Mouse (Mus musculus): ENCODE data around the gene Slc9a3r2. TPM values are rescaled to one million over a fixed set of nuclear protein-coding genes. Genes with fewer than 3 reads are reported as not detected.
"Not testable (repeated sequence)": the region's sequence is repeated elsewhere in the genome, so short reads cannot be mapped to it uniquely, and the experiment has no call there.

The Slc9a3r2 gene
- total RNA-seq, 2 experiments from 2014 or later = 0.45 to 1.8 TPM

GRCm38 (mm10) chr17:24669214-24669544 is 19.1 kb upstream of the Slc9a3r2 start:
- ATAC-seq (replicated peaks; ENCODE audit: poor library complexity, severe bottlenecking) = not testable (repeated sequence)

- ATAC-seq (replicated peaks; ENCODE audit: poor library complexity, severe bottlenecking) = peak; percentile 41
Observed at GRCm38 (mm10) chr17:24667416-24667815, 17.3 kb upstream of the Slc9a3r2 start.

- ATAC-seq (replicated peaks; ENCODE audit: poor library complexity, severe bottlenecking) = not testable (repeated sequence)
Observed at GRCm38 (mm10) chr17:24667011-24667410, 16.9 kb upstream of the Slc9a3r2 start.

GRCm38 (mm10) chr17:24658017-24658758 is 8.1 kb upstream of the Slc9a3r2 start, which contains the start of gene Npw:
TSS of gene Npw (minus strand) at chr17:24658457.
- peak; percentile 70 for ATAC-seq (replicated peaks; ENCODE audit: poor library complexity, severe bottlenecking)

GRCm38 (mm10) chr17:24654969-24655368 is 4.8 kb upstream of the Slc9a3r2 start:
- no peak for ATAC-seq (replicated peaks; ENCODE audit: poor library complexity, severe bottlenecking)

GRCm38 (mm10) chr17:24653967-24654710 is 4.0 kb upstream of the Slc9a3r2 start:
- peak; percentile 71 for ATAC-seq (replicated peaks; ENCODE audit: poor library complexity, severe bottlenecking)

- ATAC-seq (replicated peaks; ENCODE audit: poor library complexity, severe bottlenecking) = 0 out of 2 replicates have a peak, but pooled peaks have one; percentile 8
Observed at GRCm38 (mm10) chr17:24651835-24652234, 1.7 kb upstream of the Slc9a3r2 start.

- ATAC-seq (replicated peaks; ENCODE audit: poor library complexity, severe bottlenecking) = no peak
Observed at GRCm38 (mm10) chr17:24650766-24651165, 639 bp upstream of the Slc9a3r2 start.

- peak; percentile 30; the same call in 1 of the 2 replicates for ATAC-seq (replicated peaks; ENCODE audit: poor library complexity, severe bottlenecking)
Observed at GRCm38 (mm10) chr17:24649581-24650069, 502 bp downstream of the Slc9a3r2 start.

- ATAC-seq (replicated peaks; ENCODE audit: poor library complexity, severe bottlenecking) = no peak
Observed at GRCm38 (mm10) chr17:24648731-24649377, 1.3 kb downstream of the Slc9a3r2 start.

- no peak for ATAC-seq (replicated peaks; ENCODE audit: poor library complexity, severe bottlenecking)
Observed at GRCm38 (mm10) chr17:24647493-24647892, 2.6 kb downstream of the Slc9a3r2 start.

GRCm38 (mm10) chr17:24646381-24646780 is 3.7 kb downstream of the Slc9a3r2 start:
- no peak for ATAC-seq (replicated peaks; ENCODE audit: poor library complexity, severe bottlenecking)

- no peak for ATAC-seq (replicated peaks; ENCODE audit: poor library complexity, severe bottlenecking)
Observed at GRCm38 (mm10) chr17:24645916-24646315, 4.2 kb downstream of the Slc9a3r2 start.

GRCm38 (mm10) chr17:24644875-24645721 is 5.0 kb downstream of the Slc9a3r2 start:
- ATAC-seq (replicated peaks; ENCODE audit: poor library complexity, severe bottlenecking) = no peak

- no peak for ATAC-seq (replicated peaks; ENCODE audit: poor library complexity, severe bottlenecking)
Observed at GRCm38 (mm10) chr17:24644030-24644715, 6.0 kb downstream of the Slc9a3r2 start.

- ATAC-seq (replicated peaks; ENCODE audit: poor library complexity, severe bottlenecking) = no peak
Observed at GRCm38 (mm10) chr17:24642791-24643343, 7.3 kb downstream of the Slc9a3r2 start.

- no peak for ATAC-seq (replicated peaks; ENCODE audit: poor library complexity, severe bottlenecking)
Observed at GRCm38 (mm10) chr17:24641944-24642343, 8.2 kb downstream of the Slc9a3r2 start.

GRCm38 (mm10) chr17:24640581-24640980 is 9.5 kb downstream of the Slc9a3r2 start:
- no peak for ATAC-seq (replicated peaks; ENCODE audit: poor library complexity, severe bottlenecking)

GRCm38 (mm10) chr17:24640119-24640518 is 10.0 kb downstream of the Slc9a3r2 start:
- ATAC-seq (replicated peaks; ENCODE audit: poor library complexity, severe bottlenecking) = no peak
